In genomic region chr2:181764600-181764999, GRCm38 (mm10) we compare ENCODE assay signal across 8 mouse cellular contexts. TPM values are rescaled to one million over a fixed set of nuclear protein-coding genes. Genes with fewer than 3 reads are reported as not detected.
DNase-seq lines count a peak whose midpoint lies in the region; ATAC-seq and TF ChIP-seq lines count a peak whose summit lies in the region.

No protein-coding gene starts in this region.

- H3K27ac ChIP-seq in intestine, embryonic 14.5 days (ENCODE audit: low read depth), result no peak overlapping the region; the same call in 1 of the 2 replicates
- H3K27ac ChIP-seq in intestine, postnatal 0 days (ENCODE audit: low read depth, low read length), result no peak overlapping the region
- H3K27ac ChIP-seq in ES-E14 (ENCODE audit: insufficient read depth, low read depth, low read length, poor library complexity, severe bottlenecking), result no peak overlapping the region
- peak overlapping the region; percentile 94 for H3K27ac ChIP-seq in hindbrain, embryonic 14.5 days

- peaks cover 7% of the 10 kb centered on the region; the same call in 1 of the 2 replicates for H3K27me3 ChIP-seq in intestine, embryonic 14.5 days (replicated peaks; ENCODE audit: control insufficient read depth, insufficient read depth, low read length)
- 0 out of 2 replicates have a peak, but pooled peaks cover 3% of the 10 kb centered on the region for H3K27me3 ChIP-seq in intestine, postnatal 0 days (replicated peaks; ENCODE audit: control insufficient read depth, insufficient read depth, low read length)
- no peaks in the 10 kb centered on the region for H3K27me3 ChIP-seq in hindbrain, embryonic 14.5 days (ENCODE audit: control insufficient read depth, insufficient read depth, low read length)

- no peak for TF ChIP-seq CTCF in intestine, postnatal 0 days (IDR thresholded peaks at IDR 0.05; ENCODE audit: low read depth)

- H3K9me3 ChIP-seq in intestine, embryonic 14.5 days (ENCODE audit: control insufficient read depth, low read length), result no peaks in the 10 kb centered on the region
- no peaks in the 10 kb centered on the region for H3K9me3 ChIP-seq in intestine, postnatal 0 days (ENCODE audit: control insufficient read depth)
- no peaks in the 10 kb centered on the region for H3K9me3 ChIP-seq in ES-E14 (ENCODE audit: control insufficient read depth, insufficient read depth, low read depth, low read length)
- H3K9me3 ChIP-seq in hindbrain, embryonic 14.5 days (ENCODE audit: control insufficient read depth, low read length), result no peaks in the 10 kb centered on the region

- no peak overlapping the region for H3K9ac ChIP-seq in intestine, embryonic 14.5 days (ENCODE audit: low read length)
- H3K9ac ChIP-seq in intestine, postnatal 0 days (ENCODE audit: low read depth, low read length), result no peak overlapping the region
- H3K9ac ChIP-seq in ES-E14 (ENCODE audit: insufficient read depth, low read depth, low read length, poor library complexity, severe bottlenecking), result no peak overlapping the region
- peak overlapping the region; percentile 55 for H3K9ac ChIP-seq in hindbrain, embryonic 14.5 days

- H3K4me3 ChIP-seq in intestine, embryonic 14.5 days (ENCODE audit: low read depth, low read length), result no peak overlapping the region
- no peak overlapping the region for H3K4me3 ChIP-seq in intestine, postnatal 0 days (ENCODE audit: low read depth, low read length)
- H3K4me3 ChIP-seq in ES-E14 (ENCODE audit: insufficient read depth in 1 of 2, low read depth in 1 of 2, low read length in 2 of 2, poor library complexity in 1 of 2, severe bottlenecking in 1 of 2), result no peak overlapping the region
- H3K4me3 ChIP-seq in hindbrain, embryonic 14.5 days (replicated peaks; ENCODE audit: low read length), result peak overlapping the region; percentile 29

- H3K4me2 ChIP-seq in intestine, embryonic 14.5 days (ENCODE audit: low read length), result no peak overlapping the region
- H3K4me2 ChIP-seq in intestine, postnatal 0 days (replicated peaks; ENCODE audit: low read depth), result no peak overlapping the region
- peak overlapping the region; percentile 69 for H3K4me2 ChIP-seq in hindbrain, embryonic 14.5 days (replicated peaks)

- no peak for ATAC-seq in intestine, embryonic 14.5 days (replicated peaks; ENCODE audit: low FRiP score, low TSS enrichment, low read depth)
- no peak for ATAC-seq in intestine, postnatal 0 days
- ATAC-seq in hindbrain, embryonic 14.5 days (ENCODE audit: low FRiP score), result peak; percentile 47

- no peaks in the 10 kb centered on the region for H3K36me3 ChIP-seq in intestine, embryonic 14.5 days (ENCODE audit: control insufficient read depth, insufficient read depth, low read length)
- no peaks in the 10 kb centered on the region for H3K36me3 ChIP-seq in intestine, postnatal 0 days (ENCODE audit: control insufficient read depth, insufficient read depth)
- H3K36me3 ChIP-seq in ES-E14 (ENCODE audit: control insufficient read depth, insufficient read depth, low read length, poor library complexity, severe bottlenecking), result no peaks in the 10 kb centered on the region
- H3K36me3 ChIP-seq in hindbrain, embryonic 14.5 days (replicated peaks; ENCODE audit: control insufficient read depth, insufficient read depth), result no peaks in the 10 kb centered on the region

- peak; percentile 72 for DNase-seq in intestine, embryonic 14.5 days (ENCODE audit: low spot score)
- peak; percentile 41 for DNase-seq in ES-E14 (ENCODE audit: low read depth, low spot score)
- DNase-seq in c-Kit-positive CD71-positive TER-119-negative erythroid progenitor cells, embryonic 14.5 days (ENCODE audit: low read depth), result peak; percentile 9
- DNase-seq in hindbrain, embryonic 14.5 days (ENCODE audit: low spot score), result peak; percentile 66
- peak; percentile 80 for DNase-seq in mesoderm, embryonic 11.5 days (ENCODE audit: low read depth, low spot score)
- no peak for DNase-seq in layer of hippocampus, adult 9-10 months (ENCODE audit: low spot score)
- DNase-seq in layer of hippocampus, adult 9-11 months, result no peak

- no peaks in the 10 kb centered on the region for H3K4me1 ChIP-seq in intestine, embryonic 14.5 days (replicated peaks; ENCODE audit: control insufficient read depth, insufficient read depth, low read length)
- no peaks in the 10 kb centered on the region for H3K4me1 ChIP-seq in intestine, postnatal 0 days (replicated peaks; ENCODE audit: control insufficient read depth, insufficient read depth, low read length)
- no peaks in the 10 kb centered on the region for H3K4me1 ChIP-seq in ES-E14 (ENCODE audit: control insufficient read depth in 2 of 2, insufficient read depth in 2 of 2, low read length in 2 of 2, poor library complexity in 1 of 2)
- peaks cover 53% of the 10 kb centered on the region for H3K4me1 ChIP-seq in hindbrain, embryonic 14.5 days (replicated peaks; ENCODE audit: control insufficient read depth, insufficient read depth, low read length)

- in situ Hi-C loops in ES-E14 (cut with MboI; ENCODE audit: low sequenced_read_pairs in 2 of 2, unreplicated experiment in 2 of 2), result no loop called here

- 4% methylated on average over 10 of the region's 10 CpGs for WGBS in intestine, embryonic 14.5 days
- WGBS in intestine, postnatal 0 days, result 1% methylated on average over 10 of the region's 10 CpGs
- 0% methylated on average over 10 of the region's 10 CpGs for WGBS in hindbrain, embryonic 14.5 days

TF ChIP-seq in ES-E14, 5 proteins besides CTCF, POLR2A, EP300 and RAD21:
- no peak for TF ChIP-seq MAFK (IDR thresholded peaks at IDR 0.05; ENCODE audit: insufficient read depth, low read depth, low read length)
- TF ChIP-seq HCFC1 (IDR thresholded peaks at IDR 0.05; ENCODE audit: borderline replicate concordance, insufficient read depth, low read length), result no peak
- no peak for TF ChIP-seq ZNF384 (IDR thresholded peaks at IDR 0.05; ENCODE audit: low read depth, low read length)
- no peak for TF ChIP-seq ZC3H11A (IDR thresholded peaks at IDR 0.05; ENCODE audit: borderline replicate concordance, low read depth, low read length)
- no peak for TF ChIP-seq CHD2 (IDR thresholded peaks at IDR 0.05; ENCODE audit: low read depth, low read length)
TF ChIP-seq in ES-E14: peak in this region for 0.

RNA-seq across cellular contexts. Expression of gene Myt1, which starts 1.5 kb away (rescaled TPM):
- 4.1 and 4.3 TPM in 2 replicates for polyA plus RNA-seq in intestine, embryonic 14.5 days (2014; fragmentation: Nextera tagmentation; extraction: Ambion mirVana)
- 0.46 and 1.0 TPM in 2 replicates for polyA plus RNA-seq in intestine, postnatal 0 days (2015; fragmentation: Nextera tagmentation; extraction: Ambion mirVana)
- total RNA-seq in ES-E14 (2012; rRNA removed), result 0.09 TPM in 1 of 2 replicates, not detected in the other
- 16.1 and 18.1 TPM in 2 replicates for polyA plus RNA-seq in hindbrain, embryonic 14.5 days (2014; fragmentation: Nextera tagmentation; extraction: Ambion mirVana)

RNA-seq across cellular contexts. Expression of gene Oprl1, which starts 49.8 kb away (rescaled TPM):
- polyA plus RNA-seq in intestine, embryonic 14.5 days (2014; fragmentation: Nextera tagmentation; extraction: Ambion mirVana), result 1.8 and 2.8 TPM in 2 replicates
- 0.64 and 0.78 TPM in 2 replicates for polyA plus RNA-seq in intestine, postnatal 0 days (2015; fragmentation: Nextera tagmentation; extraction: Ambion mirVana)
- 2.9 and 3.0 TPM in 2 replicates for total RNA-seq in ES-E14 (2012; rRNA removed)
- polyA plus RNA-seq in hindbrain, embryonic 14.5 days (2014; fragmentation: Nextera tagmentation; extraction: Ambion mirVana), result 102 and 108 TPM in 2 replicates

Comparison
In these comparisons a context has a peak if more than half of its experiments do, and no peak if none do; other contexts are left out.
1. DNase-seq: peak in intestine, embryonic 14.5 days (single experiment), ES-E14 (single experiment), c-Kit-positive CD71-positive TER-119-negative erythroid progenitor cells, embryonic 14.5 days (single experiment), hindbrain, embryonic 14.5 days (single experiment) and mesoderm, embryonic 11.5 days (single experiment); none in layer of hippocampus, adult 9-10 months (single experiment) and layer of hippocampus, adult 9-11 months (single experiment).
2. RNA of gene Oprl1, which starts 49.8 kb away (polyA plus RNA-seq): 102 to 108 TPM in hindbrain, embryonic 14.5 days; 1.8 to 2.8 TPM in intestine, embryonic 14.5 days and 0.64 to 0.78 TPM in intestine, postnatal 0 days; every median in the first group is over 10 times any median in the second.